Mouse (Mus musculus) MEL (cell line): Measurements from ENCODE around the gene Dusp6.

ENCODE experiments used
- CTCF ChIP-seq, 3 experiments: IDR thresholded peaks in 2 of 3; conservative IDR thresholded peaks in 1 of 3; 2 replicates each; pipeline ENCODE4 v1.5.1; 2011 to 2012; ENCODE audit warnings: low read length in 3 of 3, low read depth in 2 of 3, mild to moderate bottlenecking in 2 of 3, improper control_type of control experiment in 1 of 3, inconsistent platforms in 1 of 3, mixed read lengths in 1 of 3, moderate library complexity in 1 of 3; ENCODE audit not compliant: control insufficient read depth in 1 of 3, insufficient read depth in 1 of 3, poor library complexity in 1 of 3, severe bottlenecking in 1 of 3
- EP300 ChIP-seq, 2 experiments: IDR thresholded peaks; 2 replicates each; pipeline ENCODE4 v1.6.1; 2011; ENCODE audit warnings: improper control_type of control experiment in 2 of 2, low read length in 2 of 2, low read depth in 1 of 2, mild to moderate bottlenecking in 1 of 2
- RAD21 ChIP-seq: IDR thresholded peaks from 2 replicates; pipeline ENCODE4 v1.6.1; 2011; ENCODE audit warnings: mild to moderate bottlenecking, low read depth, low read length, improper control_type of control experiment
- TBP ChIP-seq: IDR thresholded peaks from 2 replicates; pipeline ENCODE4 v1.8.0; 2011; ENCODE audit warnings: low read depth, low read length, improper control_type of control experiment
- TCF12 ChIP-seq: IDR thresholded peaks from 2 replicates; pipeline ENCODE4 v1.6.1; 2014; ENCODE audit warnings: low read depth, mild to moderate bottlenecking, inconsistent platforms, low read length, improper control_type of control experiment, moderate library complexity
- USF1 ChIP-seq: IDR thresholded peaks from 2 replicates; pipeline ENCODE4 v1.6.1; 2014; ENCODE audit warnings: low read depth, mild to moderate bottlenecking, inconsistent platforms, low read length, improper control_type of control experiment, moderate library complexity
- ZMIZ1 ChIP-seq: IDR thresholded peaks from 2 replicates; pipeline ENCODE4 v1.6.1; 2012; ENCODE audit warnings: low read depth, mild to moderate bottlenecking, inconsistent platforms, low read length, improper control_type of control experiment, moderate library complexity

DNA sequence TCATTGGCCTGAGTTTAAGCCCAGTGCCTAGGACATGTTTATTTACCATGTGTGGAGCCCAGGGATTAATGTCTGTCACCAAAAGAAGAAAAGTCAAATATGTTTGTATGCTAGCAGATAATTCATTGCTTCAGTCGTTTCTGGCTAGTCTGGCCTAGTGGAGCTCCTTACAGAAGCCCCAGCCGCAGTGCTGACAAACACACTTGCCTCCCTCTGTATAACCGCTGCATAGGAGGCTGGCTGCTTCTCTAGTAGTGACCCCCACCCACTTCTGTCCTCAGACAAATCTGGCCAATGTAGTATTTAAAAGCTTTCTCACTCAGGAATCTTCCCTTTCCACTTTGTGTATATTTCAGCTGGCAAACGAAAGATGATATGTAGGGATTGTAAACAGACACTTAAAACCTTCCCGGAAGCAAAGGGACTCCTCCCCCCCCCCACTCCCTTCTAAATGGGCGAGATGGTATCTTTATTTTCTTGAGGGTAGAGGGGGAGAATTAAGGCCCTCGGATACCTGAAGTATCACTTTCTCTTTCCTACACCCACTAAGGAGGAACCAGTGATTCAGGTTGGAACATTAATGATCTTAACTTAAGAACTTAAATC lies 18.3 kb upstream of the Dusp6 start:
- no peak for TF ChIP-seq RAD21
- TF ChIP-seq EP300 (IDR thresholded peaks at IDR 0.05; ENCODE audit: low read depth in 1 of 2, low read length in 2 of 2), result no peak
- TF ChIP-seq ZMIZ1, result no peak
- TF ChIP-seq TCF12, result no peak
- TF ChIP-seq USF1, result no peak
- no peak for TF ChIP-seq TBP
- no peak for TF ChIP-seq CTCF (IDR thresholded peaks at IDR 0.05 in 2 of 3, conservative IDR thresholded peaks at IDR 0.05 in 1 of 3; ENCODE audit: control insufficient read depth in 1 of 3, insufficient read depth in 1 of 3, low read depth in 2 of 3, low read length in 3 of 3, poor library complexity in 1 of 3, severe bottlenecking in 1 of 3)
